Mouse (Mus musculus) megakaryocyte-erythroid progenitor cell, adult 5-6 weeks (primary cell): Measurements from ENCODE around the gene Clec16a. TPM values are rescaled to one million over a fixed set of nuclear protein-coding genes. Genes with fewer than 3 reads are reported as not detected.
A peak's percentile ranks its signal among the peaks of the same experiment; 100 is the strongest.

Experiments used
- ATAC-seq: replicated peaks from 2 replicates; pipeline ENCODE4 v1.8.0; 2016; ENCODE audit warnings: mild to moderate bottlenecking, inconsistent platforms; ENCODE audit not compliant: severe bottlenecking, poor library complexity, low FRiP score, low TSS enrichment
- total RNA-seq, 2 experiments: library from RNA; stranded (forward) in 1 of 2; stranded (reverse) in 1 of 2; fragments of 200-1000, 215-1000 nt in 1 of 2; fragments of >200 nt in 1 of 2; fragmentation: Nextera tagmentation in 1 of 2; gene quantifications; 2 replicates each; pipeline ENCODE4 v1.2.3; 2014 to 2017

Clec16a gene
- total RNA-seq, 2 experiments from 2014 or later = 6.3 to 13.2 TPM

DNA sequence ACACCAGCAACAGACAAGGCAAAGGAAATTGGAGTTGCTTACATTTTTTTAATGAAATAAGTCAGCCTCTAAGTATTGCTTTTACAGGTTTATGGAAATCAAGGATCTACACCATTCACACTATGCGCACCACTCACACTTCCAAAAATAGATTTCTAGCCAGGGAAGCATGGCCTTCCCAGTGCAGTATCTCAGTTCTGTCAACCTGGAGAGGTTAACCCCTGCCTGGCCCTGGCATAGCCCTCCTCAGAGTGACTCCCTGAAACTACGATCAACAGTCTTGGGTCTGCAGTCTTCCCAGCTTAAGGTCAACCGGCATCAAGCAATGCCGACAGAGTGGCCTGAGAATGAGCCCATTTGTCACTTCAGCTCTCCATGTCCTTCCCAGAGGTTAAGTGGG is 15.0 kb upstream of the Clec16a start:
- ATAC-seq = no peak

DNA sequence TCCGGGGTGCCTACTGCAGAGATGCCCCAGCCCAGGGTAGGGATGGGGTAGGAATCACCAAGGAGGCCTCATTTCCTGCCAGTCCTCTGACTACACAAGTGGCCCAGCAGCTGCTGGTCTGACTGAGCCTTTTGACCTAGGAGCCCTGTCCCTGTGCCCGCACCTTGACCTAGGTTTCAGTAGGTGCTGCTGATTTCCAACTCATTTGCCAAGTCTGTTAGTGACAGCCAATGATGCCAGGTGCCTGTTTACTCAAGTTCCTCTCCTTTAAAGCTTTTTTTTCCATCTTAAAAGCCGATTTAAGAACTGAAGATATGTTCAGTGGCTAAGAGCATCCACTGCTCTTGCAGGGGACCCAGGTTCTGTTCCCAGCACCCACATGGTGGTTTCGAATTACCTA is 11.4 kb upstream of the Clec16a start:
- ATAC-seq = no peak

DNA sequence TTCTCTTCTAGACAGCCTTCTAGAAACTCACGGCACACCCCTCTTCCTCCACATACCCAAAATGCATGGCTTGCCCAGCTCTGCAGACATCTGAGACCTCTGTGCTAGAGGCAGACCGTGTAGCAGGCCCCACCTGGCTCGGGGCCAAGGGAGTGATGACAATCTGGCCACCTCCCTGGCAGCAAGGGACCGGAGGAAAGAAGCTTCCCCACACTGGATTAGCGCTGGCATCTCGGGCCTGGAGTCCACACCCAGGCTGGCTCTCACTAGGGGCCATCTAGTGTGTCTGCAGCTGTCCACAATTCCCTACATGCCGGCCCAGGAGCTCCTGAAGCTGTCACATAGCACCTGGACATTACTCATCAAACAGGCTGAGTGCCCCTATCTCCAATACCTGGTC is 10.6 kb upstream of the Clec16a start:
- no peak for ATAC-seq

DNA sequence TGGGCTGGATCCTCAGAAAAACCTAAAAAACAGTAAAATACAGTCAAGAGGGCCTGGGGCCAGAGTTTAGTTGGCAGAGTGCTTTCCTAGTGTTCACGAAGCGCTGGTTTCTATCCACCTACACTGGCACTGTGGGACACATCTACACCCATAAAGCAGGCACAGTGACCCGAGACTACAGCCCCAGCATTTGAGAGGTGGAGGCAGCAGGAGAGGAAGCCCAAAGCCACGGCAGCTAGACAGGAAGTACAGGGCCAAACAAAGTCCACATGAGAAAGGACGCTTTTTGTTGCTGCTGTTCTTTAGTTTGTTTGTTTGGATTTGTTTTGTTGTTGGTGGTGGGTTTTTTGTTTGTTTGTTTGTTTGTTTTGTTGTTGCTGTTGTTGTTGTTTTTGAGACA is 8.8 kb upstream of the Clec16a start:
- ATAC-seq = no peak

DNA sequence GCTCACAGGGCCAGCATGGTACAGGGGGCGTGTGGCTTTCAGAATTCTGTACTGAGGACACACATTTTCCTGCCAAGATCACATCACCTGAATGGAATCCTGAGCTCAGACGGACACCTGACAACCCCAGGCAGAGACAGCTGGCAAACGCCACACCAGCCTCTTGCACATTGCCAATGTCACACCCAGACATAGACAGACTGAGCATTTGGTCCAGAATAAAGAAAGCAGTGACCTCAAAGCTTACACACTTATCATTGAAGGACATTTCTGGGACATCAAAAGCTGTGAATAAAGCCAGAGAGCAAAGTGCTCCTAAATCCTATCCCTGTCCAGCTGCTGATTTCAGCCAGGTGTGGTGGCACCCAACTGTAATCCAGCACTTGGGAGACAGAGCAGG is 8.2 kb upstream of the Clec16a start:
- ATAC-seq = no peak

DNA sequence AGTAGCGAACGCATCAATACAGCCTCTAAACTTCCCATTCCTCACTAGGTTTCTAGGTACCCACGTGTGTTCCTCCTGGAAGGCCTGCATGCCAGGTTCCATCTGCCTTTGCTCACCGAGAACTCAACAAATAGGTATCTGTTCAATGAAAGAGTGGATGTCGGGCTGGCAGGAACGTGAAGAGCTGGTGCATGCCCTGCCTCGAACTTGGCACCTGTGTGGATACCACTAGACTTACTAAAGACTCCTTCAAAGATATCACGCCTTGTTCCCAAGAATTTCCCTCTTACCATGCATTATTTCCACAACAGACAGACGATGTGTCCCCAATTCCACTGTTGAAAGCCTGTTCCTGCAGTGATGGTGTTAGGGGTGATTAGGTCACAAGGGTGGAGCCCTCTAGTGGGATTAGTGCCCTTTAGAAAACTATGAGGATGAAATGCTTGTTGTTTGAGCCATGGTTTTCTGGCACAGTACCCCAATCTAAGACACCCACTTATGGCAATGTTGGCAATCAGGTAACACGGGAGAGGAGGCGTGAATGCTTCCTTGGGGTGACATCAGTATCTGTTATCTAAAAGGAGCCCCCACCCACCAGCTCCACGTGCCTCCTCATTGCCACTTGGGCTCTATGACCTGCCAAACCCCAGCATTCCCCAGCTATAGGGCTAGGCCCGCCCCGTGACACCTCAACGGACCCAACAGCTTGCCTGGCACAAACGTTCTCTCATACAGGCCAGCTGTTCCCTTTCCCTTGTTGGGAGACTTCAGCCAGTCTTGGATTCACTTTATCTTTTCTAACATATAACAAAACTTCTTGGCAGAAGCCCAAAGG is 4.2 kb upstream of the Clec16a start:
- ATAC-seq = peak; percentile 38

DNA sequence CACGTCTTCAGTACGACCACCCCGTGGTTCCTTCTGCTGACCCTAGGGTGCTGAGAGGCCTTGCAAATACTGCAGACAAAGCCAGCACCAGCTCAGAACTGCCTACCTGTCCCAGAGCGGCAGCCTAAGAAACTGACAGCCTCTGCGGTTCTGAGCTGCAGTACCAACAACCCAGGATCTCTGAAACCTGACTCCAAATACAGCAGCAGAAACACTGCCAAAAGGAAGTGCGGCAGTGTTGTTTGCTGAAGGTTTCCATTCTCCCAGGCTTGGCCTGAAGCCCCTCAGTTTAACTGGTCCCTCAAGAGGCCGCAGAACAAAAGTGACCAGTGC is 3.6 kb upstream of the Clec16a start:
- ATAC-seq = no peak

DNA sequence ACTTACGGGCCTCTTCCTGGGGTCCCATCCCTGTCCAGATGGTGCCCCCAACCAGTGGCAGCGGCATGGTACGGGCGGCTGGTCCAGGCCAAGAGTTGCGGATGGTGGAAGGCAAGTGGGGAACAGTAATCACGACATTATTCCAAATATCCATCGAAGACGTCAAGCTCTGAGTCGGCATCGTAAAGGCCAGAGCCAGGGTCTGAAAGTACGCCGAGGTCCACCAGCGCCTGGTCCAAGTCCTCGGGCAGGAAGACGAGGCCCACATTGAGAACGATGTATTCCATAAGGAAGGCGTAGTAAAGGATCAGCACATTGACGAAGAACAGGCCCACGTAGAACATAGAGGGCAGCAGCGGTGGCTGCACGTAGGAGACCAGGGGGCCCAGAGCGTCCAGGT is 2.9 kb upstream of the Clec16a start:
- ATAC-seq = no peak

DNA sequence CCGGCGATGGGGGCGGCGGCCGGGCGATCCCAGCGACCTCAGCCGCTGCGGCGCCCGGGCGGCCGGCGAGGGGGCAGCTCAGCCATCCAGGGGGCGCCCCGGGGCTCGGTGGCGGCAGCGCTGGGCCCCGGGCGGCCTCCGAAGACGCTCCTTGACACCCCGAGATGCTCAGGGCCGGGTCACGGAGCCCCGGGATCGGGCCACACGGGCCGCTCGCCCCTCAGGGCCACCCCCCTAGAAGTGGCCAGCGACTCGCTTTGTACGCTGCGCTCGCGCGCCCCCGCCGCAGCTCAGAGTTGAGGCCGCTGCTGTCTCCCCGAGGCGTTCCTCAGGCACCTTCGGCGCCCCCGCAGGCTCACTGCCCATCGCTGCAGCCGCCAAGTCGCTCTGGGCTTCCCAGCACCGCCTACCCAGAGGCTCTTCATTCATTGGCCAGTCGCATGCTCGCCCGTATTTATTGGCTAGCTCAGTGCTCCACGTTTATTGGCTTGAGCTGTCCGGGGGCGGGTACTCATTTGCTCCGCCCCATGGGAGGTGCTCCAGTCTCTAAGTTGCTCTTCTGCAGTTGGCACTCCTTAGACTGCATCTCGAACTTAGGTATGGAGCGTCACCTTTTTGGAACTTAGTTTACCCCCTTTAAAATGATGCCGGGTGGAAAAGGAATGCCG is 2.3 kb upstream of the Clec16a start, which contains the start of gene Dexi:
Dexi (minus strand) TSS at position 357 of the 668 bp plus-strand sequence.
- peak; percentile 92 for ATAC-seq

DNA sequence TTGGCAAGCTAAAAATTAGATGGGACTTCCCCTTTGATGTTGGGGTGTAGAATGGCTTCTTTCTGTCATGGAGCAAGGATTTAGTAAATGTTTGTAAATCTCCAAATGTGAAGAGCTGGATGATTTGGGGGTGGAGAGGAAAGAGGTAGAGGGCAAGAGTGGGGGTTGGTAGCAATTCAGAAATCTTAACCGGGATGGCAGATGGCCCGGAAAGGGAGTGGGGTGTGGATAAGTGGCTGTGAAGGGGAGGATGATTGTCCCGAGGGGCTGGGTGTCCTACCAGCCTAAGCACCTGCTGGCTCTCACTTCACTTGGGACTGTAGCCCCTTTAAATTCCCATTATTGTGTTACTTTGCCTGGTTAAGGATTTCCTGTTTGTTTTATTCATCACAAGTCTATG is 1.7 kb downstream of the Clec16a start:
- ATAC-seq = no peak

DNA sequence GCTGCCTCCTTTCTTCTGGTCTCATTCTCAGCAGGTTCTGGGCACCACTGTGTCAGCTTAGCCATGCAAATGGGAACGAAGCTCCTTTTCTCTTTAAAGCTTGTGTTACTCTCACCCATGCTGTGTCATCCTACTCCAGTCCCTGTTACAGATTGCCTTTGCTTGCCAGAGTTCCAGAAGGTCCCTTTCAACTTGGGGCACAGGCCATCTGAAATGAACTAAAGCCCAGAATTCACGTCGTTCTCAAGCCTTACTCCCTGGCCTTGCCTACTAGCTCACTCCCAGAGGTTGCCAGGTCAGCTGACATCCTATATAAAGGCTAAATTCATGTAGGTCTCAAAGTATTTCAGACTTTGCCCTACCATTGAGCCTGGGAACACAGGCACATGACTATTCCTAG is 3.8 kb downstream of the Clec16a start:
- no peak for ATAC-seq

DNA sequence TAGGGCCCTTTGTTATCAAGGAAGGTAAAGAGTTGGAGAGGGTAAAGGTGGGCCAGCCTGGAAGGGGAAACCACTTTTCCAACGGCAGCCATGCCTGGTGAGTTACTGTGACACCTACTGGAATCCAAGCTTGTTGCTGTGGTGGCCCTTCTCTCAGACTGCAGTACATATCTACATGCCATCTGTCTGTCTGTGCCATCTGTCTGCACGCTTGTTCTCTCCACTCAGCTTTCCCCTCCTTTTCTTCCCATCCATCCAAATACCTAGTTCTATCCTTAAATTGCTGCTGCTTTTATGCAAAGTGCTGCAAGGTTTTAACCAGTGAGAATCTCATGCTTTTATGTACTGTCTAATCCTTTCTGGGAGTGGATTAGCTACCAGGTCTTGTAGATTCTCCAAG is 4.5 kb downstream of the Clec16a start:
- ATAC-seq = no peak

DNA sequence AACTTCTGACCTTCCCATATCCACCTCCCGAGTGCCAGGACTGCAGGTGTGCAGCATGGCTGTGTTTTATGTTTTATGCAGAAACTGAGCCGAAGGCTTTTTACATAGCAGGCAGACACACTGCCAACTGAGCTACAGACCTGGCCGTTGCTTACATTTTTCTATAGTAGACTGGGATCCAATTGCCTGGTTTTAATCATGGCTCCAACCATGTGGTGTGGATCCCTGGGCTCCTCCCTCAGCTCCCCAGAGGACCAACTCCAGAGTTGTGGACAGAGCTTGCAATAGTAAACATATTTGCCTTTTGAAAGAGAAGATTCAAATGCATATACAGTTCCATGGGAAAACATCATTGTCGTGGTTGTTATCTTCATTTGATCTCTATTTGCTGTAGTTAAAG is 6.5 kb downstream of the Clec16a start:
- no peak for ATAC-seq

DNA sequence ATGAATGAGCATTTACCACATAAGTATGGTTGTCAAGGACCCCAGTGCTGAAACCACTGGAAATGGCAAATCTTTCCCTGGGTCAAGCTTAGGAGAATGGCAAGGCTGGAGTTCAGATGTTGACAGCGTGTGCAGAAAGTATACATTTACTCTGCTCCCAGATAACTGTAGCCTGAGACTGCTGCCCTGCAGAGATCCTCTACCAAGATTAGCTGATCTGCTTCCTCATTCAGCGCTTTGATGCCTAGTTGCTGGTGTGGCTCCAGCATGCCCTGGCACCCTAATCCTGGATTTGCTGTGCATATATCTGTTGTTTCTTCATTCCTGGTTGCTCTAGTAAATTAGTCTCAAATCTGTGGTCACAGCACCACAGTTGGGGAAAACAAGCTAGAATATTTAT is 8.7 kb downstream of the Clec16a start:
- ATAC-seq = peak; percentile 60

DNA sequence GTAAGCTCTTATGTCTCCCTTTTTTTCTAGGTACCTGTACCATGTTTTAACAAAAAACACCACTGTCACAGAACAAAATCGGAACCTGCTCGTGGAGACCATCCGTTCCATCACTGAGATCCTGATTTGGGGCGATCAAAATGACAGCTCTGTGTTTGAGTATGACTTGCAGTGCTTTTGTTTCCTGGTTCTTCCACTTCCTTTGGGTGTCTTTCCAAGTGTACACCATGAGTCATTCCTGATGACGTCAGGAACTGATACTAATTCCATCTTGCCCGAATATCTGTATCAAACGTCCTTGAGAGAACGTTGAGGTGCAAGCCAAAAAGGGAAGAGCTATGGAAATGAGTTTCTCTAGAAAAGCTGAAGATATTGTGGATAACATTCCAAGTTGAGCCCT is 14.9 kb downstream of the Clec16a start:
- ATAC-seq = no peak

DNA sequence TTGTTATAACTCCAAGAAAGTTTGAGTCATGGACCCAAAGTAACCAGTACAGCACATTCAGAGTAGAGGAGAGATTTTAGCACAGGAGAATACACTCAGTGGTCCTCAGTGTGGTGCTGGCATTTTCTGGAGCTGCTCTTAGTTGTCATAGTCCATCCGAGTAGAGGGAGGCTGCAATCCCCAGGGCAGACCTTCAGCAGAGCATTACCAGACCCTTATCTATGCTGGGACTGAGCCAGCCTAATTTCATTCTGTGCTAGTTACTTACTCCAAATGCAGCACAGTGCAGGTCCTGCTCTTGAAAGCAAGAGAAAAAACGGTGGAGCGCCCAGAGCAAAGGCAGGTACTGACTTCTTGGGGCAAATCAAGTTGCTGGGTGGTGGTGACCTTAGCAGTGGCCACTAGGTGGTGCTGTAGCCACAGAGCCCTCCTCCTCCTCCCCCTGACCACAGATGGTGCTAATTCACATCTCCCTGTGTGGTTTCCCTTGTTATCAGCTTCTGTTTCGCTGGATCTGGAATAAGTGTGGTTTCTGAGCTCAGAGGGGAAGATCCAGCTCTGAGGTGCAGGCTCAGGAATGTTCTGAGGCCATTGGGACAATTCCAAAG is 20.2 kb downstream of the Clec16a start:
- peak; percentile 97 for ATAC-seq

DNA sequence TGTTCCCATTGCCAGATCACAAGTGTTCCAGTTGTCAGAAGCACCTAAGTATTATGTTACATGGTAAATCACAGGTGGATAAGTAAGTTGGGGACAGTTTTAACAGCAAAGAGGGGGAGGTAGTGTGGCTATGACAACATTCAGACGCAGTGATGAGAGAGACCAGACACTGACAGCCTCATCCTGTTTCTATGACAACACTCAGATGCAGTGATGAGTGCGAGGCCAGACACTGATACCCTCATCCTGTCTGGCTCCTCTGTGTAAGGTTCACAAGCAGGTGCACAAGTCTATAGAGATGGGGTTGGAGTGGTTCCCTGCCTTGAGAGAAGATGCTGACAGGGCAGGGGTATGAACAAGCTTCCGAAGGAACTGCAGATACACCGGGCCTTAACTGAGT is 22.0 kb downstream of the Clec16a start:
- ATAC-seq = no peak

DNA sequence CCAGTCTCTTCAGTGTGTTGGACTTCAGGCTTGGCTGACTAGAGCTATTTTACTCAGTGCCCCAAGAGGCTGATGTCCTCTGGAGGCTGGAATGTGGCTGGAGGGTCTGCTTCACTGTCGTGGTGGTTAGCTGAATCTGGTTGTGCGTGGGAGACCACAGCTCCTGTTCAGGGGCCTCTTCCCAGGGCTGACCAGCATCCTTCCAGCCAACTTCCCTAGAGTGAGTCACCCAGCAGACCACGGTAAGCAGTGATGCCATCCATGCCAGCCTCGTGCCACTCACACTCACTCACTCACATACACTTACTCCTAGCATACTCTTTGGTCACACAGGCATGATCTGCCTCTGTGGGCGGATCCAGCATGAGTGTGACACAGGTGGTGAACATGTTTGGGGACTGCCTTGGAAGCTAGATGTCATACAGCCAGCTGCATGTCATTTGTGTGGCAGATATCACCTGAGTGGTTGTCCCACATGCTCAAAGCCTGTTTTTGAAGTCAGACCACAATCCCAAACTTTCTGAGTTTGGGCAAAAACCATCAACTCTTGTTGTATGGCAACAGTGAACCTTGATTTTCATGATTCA is 24.8 kb downstream of the Clec16a start:
- ATAC-seq = no peak

DNA sequence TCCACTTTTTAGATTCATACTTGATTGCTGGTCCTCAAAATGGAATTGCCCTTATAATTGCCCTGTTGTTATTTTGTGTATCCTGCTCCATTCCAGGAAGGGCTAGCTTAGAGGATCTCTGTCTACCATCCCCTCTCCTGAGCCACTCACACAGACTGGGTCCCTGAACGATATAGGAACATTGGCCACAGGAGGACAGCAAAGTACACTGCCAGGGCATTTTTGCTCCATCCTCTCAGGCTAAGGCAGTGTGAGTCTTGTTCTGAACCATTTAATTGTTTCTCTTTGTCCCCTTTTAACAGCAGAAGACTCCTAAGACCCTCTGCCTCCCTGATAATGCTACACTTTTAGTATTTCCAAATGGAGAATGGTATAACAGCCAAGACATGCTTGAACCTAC is 25.6 kb downstream of the Clec16a start:
- no peak for ATAC-seq

DNA sequence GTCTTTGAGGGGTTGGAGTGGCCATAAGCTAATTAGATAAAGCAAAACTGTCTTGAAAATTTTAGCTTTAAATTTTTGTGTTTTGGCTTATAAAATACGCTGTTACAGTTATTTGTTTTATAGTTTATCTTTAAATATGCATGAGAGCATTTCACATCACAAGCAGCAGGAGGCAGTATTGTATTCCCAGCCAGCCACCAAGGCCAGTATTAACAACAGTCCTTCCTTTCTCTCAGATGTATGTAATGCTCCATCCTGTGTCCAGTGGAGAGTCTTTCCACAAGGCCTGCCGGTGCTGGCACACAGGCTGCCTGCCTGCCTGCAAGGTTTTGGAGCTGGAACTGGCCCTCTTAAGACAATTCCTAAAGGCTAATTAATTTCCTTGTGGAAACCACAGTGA is 26.7 kb downstream of the Clec16a start:
- ATAC-seq = 0 out of 2 replicates have a peak, but pooled peaks have one; percentile 42
